Mouse (Mus musculus) ES-E14 (cell line): ENCODE data around the gene Trim30a.

Experiments used
- CHD2 ChIP-seq: IDR thresholded peaks from 2 replicates; pipeline ENCODE4 v1.6.1; 2014; ENCODE audit warnings: mild to moderate bottlenecking, low read depth, low read length, inconsistent platforms
- HCFC1 ChIP-seq: IDR thresholded peaks from 2 replicates; pipeline ENCODE4 v1.6.1; 2012; ENCODE audit warnings: low read length, inconsistent platforms, borderline replicate concordance; ENCODE audit not compliant: insufficient read depth
- ZC3H11A ChIP-seq: IDR thresholded peaks from 2 replicates; pipeline ENCODE4 v1.6.1; 2012; ENCODE audit warnings: low read depth, mild to moderate bottlenecking, inconsistent platforms, low read length, borderline replicate concordance
- ZNF384 ChIP-seq: IDR thresholded peaks from 2 replicates; pipeline ENCODE4 v1.6.1; 2012; ENCODE audit warnings: low read depth, low read length, inconsistent platforms

DNA sequence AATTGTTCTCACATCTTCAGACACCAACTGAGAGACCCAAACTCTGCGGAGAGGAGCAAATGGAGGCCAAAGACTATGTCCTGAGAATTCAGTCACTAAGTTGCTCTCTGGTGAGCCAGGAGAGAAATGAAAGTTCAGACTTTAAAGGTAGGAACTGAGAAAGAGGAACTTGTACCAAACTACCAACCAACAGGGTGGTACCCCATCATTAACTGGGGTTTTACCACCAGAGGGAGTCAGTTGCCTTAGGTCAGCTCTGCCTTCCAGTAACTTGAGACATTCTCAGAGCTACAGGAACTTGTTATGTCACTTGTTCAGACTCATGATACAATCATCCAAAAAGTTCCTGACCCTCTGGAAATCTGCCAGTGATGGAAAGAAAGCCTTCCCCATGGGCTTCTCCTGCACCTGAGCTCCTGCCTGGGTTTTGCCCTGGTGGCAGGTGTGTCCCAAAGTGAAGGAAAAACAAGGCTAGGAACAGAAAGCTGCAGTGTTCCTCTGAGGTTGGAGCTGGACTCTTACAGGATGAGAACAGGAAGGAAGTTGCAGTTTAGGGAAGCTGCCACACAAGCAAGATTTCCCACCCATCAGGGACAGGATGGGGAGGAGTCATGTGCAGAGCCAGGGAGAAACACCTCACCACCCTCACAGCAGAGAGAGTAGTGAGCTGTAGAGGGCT is 95.1 kb downstream of the Trim30a start, which contains the start of gene Trim30b:
- TF ChIP-seq ZNF384: no peak
- no peak for TF ChIP-seq ZC3H11A
- TF ChIP-seq CHD2: no peak
- no peak for TF ChIP-seq HCFC1
